Mouse (Mus musculus) liver, embryonic 13.5 days (tissue): ENCODE results near the gene Cmklr1. TPM values are rescaled to one million over a fixed set of nuclear protein-coding genes. Genes with fewer than 3 reads are reported as not detected.

Experiments used
- ATAC-seq: fragments of 200-750 bp; cut with Nextera tagmentation; 2 replicates; pipeline ENCODE4 v1.8.0; 2017; ENCODE audit warnings: low read depth, mild to moderate bottlenecking, moderate number of reproducible peaks, moderate library complexity
- DNase-seq: peaks from one replicate; pipeline ENCODE4 v3.0.0; 2022
- H3K27ac ChIP-seq: fragments of 300-500 bp; sonication (generic); 2 replicates; pipeline ENCODE4 v1.5.1; 2015; ENCODE audit warnings: moderate library complexity, mild to moderate bottlenecking, inconsistent platforms
- H3K27me3 ChIP-seq: fragments of 300-500 bp; sonication (generic); 2 replicates; pipeline ENCODE4 v1.6.1; 2015; ENCODE audit warnings: mild to moderate bottlenecking, inconsistent platforms
- H3K36me3 ChIP-seq: fragments of 300-500 bp; sonication (generic); 2 replicates; pipeline ENCODE4 v1.6.1; 2015; ENCODE audit warnings: mild to moderate bottlenecking, inconsistent platforms
- H3K4me1 ChIP-seq: fragments of 300-500 bp; sonication (generic); replicated peaks from 2 replicates; pipeline ENCODE4 v1.6.1; 2015; ENCODE audit warnings: inconsistent platforms
- H3K4me2 ChIP-seq: fragments of 300-500 bp; sonication (generic); 2 replicates; pipeline ENCODE4 v1.6.1; 2015; ENCODE audit warnings: inconsistent platforms, mild to moderate bottlenecking, moderate library complexity
- H3K4me3 ChIP-seq: fragments of 300-500 bp; sonication (generic); replicated peaks from 2 replicates; pipeline ENCODE4 v1.5.1; 2015; ENCODE audit warnings: mild to moderate bottlenecking, inconsistent platforms
- H3K9ac ChIP-seq: fragments of 300-500 bp; sonication (generic); 2 replicates; pipeline ENCODE4 v1.6.1; 2015; ENCODE audit warnings: mild to moderate bottlenecking, inconsistent platforms
- H3K9me3 ChIP-seq: fragments of 300-500 bp; sonication (generic); replicated peaks from 2 replicates; pipeline ENCODE4 v1.6.1; 2016; ENCODE audit warnings: inconsistent platforms
- WGBS: fragments of 180-500 bp; shearing (Covaris S2); methylation state at CpG from one replicate; pipeline ENCODE4 v1.1.7; 2015; ENCODE audit not compliant: insufficient replicate concordance; 5-methylcytosine and 5-hydroxymethylcytosine counted together
- polyA plus RNA-seq: library from polyadenylated mRNA; unstranded; fragments of >200 nt; fragmentation: Nextera tagmentation; extraction: Ambion mirVana; gene quantifications from 2 replicates; pipeline ENCODE4 v1.2.1, GENCODE M21; 2015

The Cmklr1 gene
- polyA plus RNA-seq, 1 experiment from 2014 or later = 1.8 TPM

- WGBS = 68% methylated on average over 4 of the region's 4 CpGs
- Histone ChIP-seq H3K36me3 (no peaks in the 10 kb centered on the region), H3K27ac (no peak overlapping the region), H3K27me3 (no peaks in the 10 kb centered on the region), H3K9me3 (no peaks in the 10 kb centered on the region), H3K9ac (no peak overlapping the region), H3K4me2 (no peak overlapping the region), H3K4me3 (no peak overlapping the region), H3K4me1 (no peaks in the 10 kb centered on the region)
- no peak for DNase-seq
- ATAC-seq = no peak
These were observed 29.3 kb upstream of the Cmklr1 start for GRCm38 (mm10) chr5:113679509-113679908.

DNA sequence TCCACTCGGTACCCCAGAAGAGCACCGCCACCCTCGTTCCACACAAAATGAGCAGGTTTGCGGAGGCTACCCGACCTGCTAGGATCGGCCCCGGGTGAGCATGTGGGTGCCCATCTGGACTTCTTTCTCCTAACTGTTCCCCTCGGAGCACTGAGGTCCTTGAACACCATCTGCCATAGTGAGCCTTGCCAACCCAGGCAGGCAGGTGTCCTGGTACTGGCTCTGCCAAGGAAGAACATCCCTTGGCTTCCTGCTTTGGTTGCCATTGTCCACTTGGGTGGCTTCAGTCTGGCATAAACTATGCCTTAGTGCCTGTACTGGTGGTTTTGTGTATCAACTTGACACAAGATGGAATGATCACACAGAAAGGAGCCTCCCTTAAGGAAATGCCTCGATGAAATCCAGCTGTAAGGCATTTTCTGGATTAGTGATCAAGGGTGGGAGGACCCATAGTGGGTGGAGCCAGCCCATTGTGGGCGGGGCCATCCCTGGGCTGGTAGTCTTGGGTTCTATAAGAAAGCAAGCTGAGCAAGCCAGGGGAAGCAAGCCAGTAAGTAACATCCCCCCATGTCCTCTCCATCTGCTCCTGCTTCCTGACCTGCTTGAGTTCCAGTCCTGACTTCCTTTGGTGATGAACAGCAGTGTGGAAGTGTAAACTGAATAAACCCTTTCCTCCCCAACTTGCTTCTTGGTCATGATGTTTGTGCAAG is 28.7 kb upstream of the Cmklr1 start:
- 65% methylated on average over 10 of the region's 10 CpGs for WGBS
- ATAC-seq = no peak
- Histone ChIP-seq H3K9ac (no peak overlapping the region), H3K9me3 (no peaks in the 10 kb centered on the region), H3K27ac (no peak overlapping the region), H3K4me2 (no peak overlapping the region), H3K27me3 (no peaks in the 10 kb centered on the region), H3K4me3 (no peak overlapping the region), H3K36me3 (no peaks in the 10 kb centered on the region), H3K4me1 (no peaks in the 10 kb centered on the region)
- no peak for DNase-seq

GRCm38 (mm10) chr5:113677541-113677940 is 27.3 kb upstream of the Cmklr1 start:
- Histone ChIP-seq H3K9ac (no peak overlapping the region), H3K9me3 (no peaks in the 10 kb centered on the region), H3K36me3 (no peaks in the 10 kb centered on the region), H3K4me1 (no peaks in the 10 kb centered on the region), H3K27me3 (no peaks in the 10 kb centered on the region), H3K27ac (no peak overlapping the region), H3K4me3 (no peak overlapping the region), H3K4me2 (no peak overlapping the region)
- ATAC-seq (no peak), DNase-seq (no peak)
- 67% methylated on average over 5 of the region's 7 CpGs for WGBS

DNA sequence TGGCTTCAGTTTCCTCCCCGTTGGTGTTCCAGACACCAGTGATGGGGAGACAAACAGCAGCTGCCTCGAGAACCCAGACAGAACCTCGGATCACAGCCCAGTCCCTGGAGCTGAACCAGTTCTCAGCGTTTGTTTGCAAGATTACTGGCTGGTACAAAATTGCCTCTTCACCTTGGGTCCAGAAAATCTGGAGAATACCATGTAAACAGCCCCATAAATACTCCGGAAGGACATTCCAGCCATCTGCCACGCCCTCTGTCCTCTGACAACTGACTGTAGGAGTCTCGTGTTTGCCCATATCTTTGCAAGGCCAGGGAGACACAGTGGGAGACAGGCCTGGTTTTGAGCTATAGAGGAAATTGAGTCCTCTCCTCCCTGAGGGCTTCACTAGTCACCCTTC is 24.6 kb upstream of the Cmklr1 start:
- no peaks in the 10 kb centered on the region for H3K27me3 ChIP-seq
- H3K4me2 ChIP-seq = no peak overlapping the region
- no peak overlapping the region for H3K9ac ChIP-seq
- no peak for ATAC-seq
- no peaks in the 10 kb centered on the region for H3K9me3 ChIP-seq
- 53% methylated on average over 7 of the region's 7 CpGs for WGBS
- no peaks in the 10 kb centered on the region for H3K36me3 ChIP-seq
- no peak overlapping the region for H3K27ac ChIP-seq
- no peaks in the 10 kb centered on the region for H3K4me1 ChIP-seq
- DNase-seq = no peak
- no peak overlapping the region for H3K4me3 ChIP-seq

GRCm38 (mm10) chr5:113672456-113672855 is 22.2 kb upstream of the Cmklr1 start:
- Histone ChIP-seq H3K9me3 (no peaks in the 10 kb centered on the region), H3K4me1 (no peaks in the 10 kb centered on the region), H3K27ac (no peak overlapping the region), H3K4me2 (no peak overlapping the region), H3K36me3 (no peaks in the 10 kb centered on the region), H3K9ac (no peak overlapping the region), H3K4me3 (no peak overlapping the region), H3K27me3 (no peaks in the 10 kb centered on the region)
- WGBS = 18% methylated on average over 7 of the region's 7 CpGs
- DNase-seq (no peak), ATAC-seq (no peak)

DNA sequence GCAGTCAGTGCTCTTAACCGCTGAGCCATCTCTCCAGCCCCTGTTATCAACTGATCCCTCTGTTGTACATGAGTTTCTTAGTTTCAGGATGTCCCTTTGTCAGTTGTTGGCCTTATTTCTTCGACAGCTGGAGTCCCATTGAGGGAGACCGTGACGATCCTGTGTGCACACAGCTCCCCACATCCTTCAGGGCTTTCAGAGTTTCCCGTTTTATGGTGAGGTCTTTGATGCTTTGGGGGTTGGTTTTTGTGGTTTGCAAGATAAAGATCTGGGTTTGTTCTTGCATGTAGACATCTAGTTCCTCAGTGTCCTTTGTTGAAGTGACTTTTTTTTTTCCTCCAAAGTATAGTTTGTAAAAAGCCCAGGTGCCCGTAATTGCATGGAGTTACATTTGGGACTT is 20.4 kb upstream of the Cmklr1 start:
- Histone ChIP-seq H3K4me2 (no peak overlapping the region), H3K27me3 (no peaks in the 10 kb centered on the region), H3K36me3 (no peaks in the 10 kb centered on the region), H3K9ac (no peak overlapping the region), H3K9me3 (no peaks in the 10 kb centered on the region), H3K4me3 (no peak overlapping the region), H3K4me1 (no peaks in the 10 kb centered on the region), H3K27ac (no peak overlapping the region)
- DNase-seq (no peak), ATAC-seq (no peak)
- 22% methylated on average over 6 of the region's 6 CpGs for WGBS

GRCm38 (mm10) chr5:113670110-113670509 is 19.9 kb upstream of the Cmklr1 start:
- 38% methylated on average over 3 of the region's 3 CpGs for WGBS
- Histone ChIP-seq H3K9ac (no peak overlapping the region), H3K27me3 (no peaks in the 10 kb centered on the region), H3K9me3 (no peaks in the 10 kb centered on the region), H3K27ac (no peak overlapping the region), H3K4me3 (no peak overlapping the region), H3K4me1 (no peaks in the 10 kb centered on the region), H3K4me2 (no peak overlapping the region), H3K36me3 (no peaks in the 10 kb centered on the region)
- no peak for DNase-seq
- no peak for ATAC-seq

- ATAC-seq (no peak), DNase-seq (peak; percentile 13)
- H3K4me1 ChIP-seq = no peaks in the 10 kb centered on the region; the same call in 1 of the 2 replicates
- no peak overlapping the region for H3K27ac ChIP-seq
- no peak overlapping the region for H3K4me3 ChIP-seq
- WGBS = 67% methylated on average over 12 of the region's 12 CpGs
- no peaks in the 10 kb centered on the region for H3K27me3 ChIP-seq
- H3K9me3 ChIP-seq = no peaks in the 10 kb centered on the region
- no peaks in the 10 kb centered on the region for H3K36me3 ChIP-seq
- no peak overlapping the region for H3K9ac ChIP-seq
- no peak overlapping the region for H3K4me2 ChIP-seq
These were observed 14.5 kb upstream of the Cmklr1 start for GRCm38 (mm10) chr5:113664629-113665195.

- DNase-seq = no peak
- no peak overlapping the region for H3K27ac ChIP-seq
- H3K4me1 ChIP-seq = no peaks in the 10 kb centered on the region; the same call in 1 of the 2 replicates
- no peak for ATAC-seq
- no peak overlapping the region for H3K4me3 ChIP-seq
- no peak overlapping the region for H3K4me2 ChIP-seq
- no peaks in the 10 kb centered on the region for H3K36me3 ChIP-seq
- H3K9ac ChIP-seq = no peak overlapping the region
- H3K27me3 ChIP-seq = no peaks in the 10 kb centered on the region
- whole genome bisulfite sequencing = 50% methylated on average over 6 of the region's 6 CpGs
- no peaks in the 10 kb centered on the region for H3K9me3 ChIP-seq
These were observed 13.9 kb upstream of the Cmklr1 start for GRCm38 (mm10) chr5:113664127-113664526.

DNA sequence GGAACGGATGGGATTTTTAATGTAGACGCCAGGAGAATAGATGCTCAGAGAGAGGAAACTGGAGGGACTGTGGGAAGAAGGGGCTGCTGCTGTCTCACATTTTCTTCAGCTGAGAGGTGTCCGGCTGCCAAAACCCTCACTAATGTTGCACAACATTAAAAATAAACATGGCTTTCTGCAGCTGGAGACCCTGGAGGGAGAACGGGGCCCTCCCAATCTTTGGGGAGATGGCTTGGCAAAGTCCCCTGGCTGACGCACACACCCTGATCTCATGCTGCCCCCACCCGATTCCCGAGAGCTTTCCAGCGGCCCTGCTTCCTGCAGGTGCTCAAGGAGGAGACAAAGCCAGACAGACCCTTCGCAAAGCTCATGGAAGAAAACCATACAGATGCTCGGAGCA is 10.6 kb upstream of the Cmklr1 start:
- no peak overlapping the region for H3K27ac ChIP-seq
- H3K9me3 ChIP-seq = no peaks in the 10 kb centered on the region
- DNase-seq (no peak), ATAC-seq (no peak)
- no peaks in the 10 kb centered on the region; the same call in 1 of the 2 replicates for H3K4me1 ChIP-seq
- H3K36me3 ChIP-seq = no peaks in the 10 kb centered on the region
- H3K4me3 ChIP-seq = no peak overlapping the region
- WGBS = 55% methylated on average over 10 of the region's 10 CpGs
- H3K4me2 ChIP-seq = no peak overlapping the region
- no peaks in the 10 kb centered on the region for H3K27me3 ChIP-seq
- no peak overlapping the region for H3K9ac ChIP-seq

GRCm38 (mm10) chr5:113654821-113655220 is 4.6 kb upstream of the Cmklr1 start:
- H3K4me3 ChIP-seq = no peak overlapping the region
- 72% methylated on average over 12 of the region's 12 CpGs for WGBS
- no peaks in the 10 kb centered on the region for H3K9me3 ChIP-seq
- ATAC-seq (no peak), DNase-seq (no peak)
- H3K9ac ChIP-seq = no peak overlapping the region
- H3K4me1 ChIP-seq = 0 out of 2 replicates have a peak, but pooled peaks cover 3% of the 10 kb centered on the region
- no peak overlapping the region for H3K4me2 ChIP-seq
- H3K36me3 ChIP-seq = no peaks in the 10 kb centered on the region
- H3K27ac ChIP-seq = no peak overlapping the region
- H3K27me3 ChIP-seq = peaks cover 14% of the 10 kb centered on the region

GRCm38 (mm10) chr5:113654206-113654605 is 4.0 kb upstream of the Cmklr1 start:
- 0 out of 2 replicates have a peak, but pooled peaks cover 3% of the 10 kb centered on the region for H3K4me1 ChIP-seq
- DNase-seq = no peak
- H3K27ac ChIP-seq = no peak overlapping the region
- H3K4me2 ChIP-seq = no peak overlapping the region
- peaks cover 20% of the 10 kb centered on the region for H3K27me3 ChIP-seq
- no peak overlapping the region for H3K9ac ChIP-seq
- no peak overlapping the region for H3K4me3 ChIP-seq
- WGBS = 61% methylated on average over 11 of the region's 11 CpGs
- ATAC-seq = no peak
- H3K9me3 ChIP-seq = no peaks in the 10 kb centered on the region
- no peaks in the 10 kb centered on the region for H3K36me3 ChIP-seq
